In genomic region chr15:87793661-87794060, GRCm38 (mm10) we compare ENCODE assay signal across 16 mouse cellular contexts.
DNase-seq lines count a peak whose midpoint lies in the region.
"Had no signal": no experiment of that assay in that cellular context is flagged by ENCODE, and none has a peak within 500 bp of the region (broad histone marks: within the 10 kb centered on the region; RNA-seq: fewer than 3 reads in every experiment).

No protein-coding gene starts in this region.

- no peak overlapping the region for H3K4me3 ChIP-seq in heart, embryonic 10.5 days

- no peaks in the 10 kb centered on the region for H3K27me3 ChIP-seq in heart, embryonic 10.5 days (ENCODE audit: insufficient read depth, poor library complexity, severe bottlenecking)
- H3K27me3 ChIP-seq: CH12.LX had no signal

- no peaks in the 10 kb centered on the region for H3K4me1 ChIP-seq in heart, embryonic 10.5 days

- 71% methylated on average over 3 of the region's 3 CpGs for WGBS in heart, embryonic 10.5 days

- intact Hi-C loops in heart, postnatal 14 days (cut with DNase I): no loop called here

- H3K27ac ChIP-seq in heart, embryonic 10.5 days: no peak overlapping the region

- DNase-seq in heart, adult 11 months: peak; percentile 55
- DNase-seq in heart, postnatal 14 days: no peak
- peak; percentile 66 for DNase-seq in heart, embryonic 10.5 days (ENCODE audit: low spot score)
- DNase-seq in heart, adult 9 months (ENCODE audit: low spot score in 2 of 2): no peak
- DNase-seq: adrenal gland, adult 2 months; adrenal gland, adult 8-10 months; adrenal gland, postnatal 10 days; adrenal gland, postnatal 14 days; adrenal gland, postnatal 25 days; adrenal gland, postnatal 36 days; B cell, adult 2 months; cerebellum, adult 11 months; cerebellum, adult 11-12 months; cerebellum, adult 18-20 months had no signal

- H3K9me3 ChIP-seq in heart, embryonic 10.5 days: no peaks in the 10 kb centered on the region

- no peaks in the 10 kb centered on the region for H3K36me3 ChIP-seq in heart, embryonic 10.5 days
- H3K36me3 ChIP-seq: G1E had no signal

Comparison
In these comparisons a context has a peak if more than half of its experiments do, and no peak if none do; other contexts are left out.
1. DNase-seq: peak in heart, adult 11 months (single experiment) and heart, embryonic 10.5 days (single experiment); none in heart, postnatal 14 days (0 of 2) and heart, adult 9 months (0 of 2).